Mouse (Mus musculus): ENCODE results near the gene Ano2. TPM values are rescaled to one million over a fixed set of nuclear protein-coding genes. Genes with fewer than 3 reads are reported as not detected.

Ano2 gene
- total and polyA plus RNA-seq, 3 experiments, result not detected

- in situ Hi-C loops (cut with MboI; ENCODE audit: low pct_ligation_motif_present, low pct_unique_long_range_greater_than_20kb, low sequenced_read_pairs), result no loop called here
- DNase-seq (ENCODE audit: extremely low read depth), result no peak
Measured at GRCm38 (mm10) chr6:125979601-125980000, 289.4 kb downstream of the Ano2 start.

DNA sequence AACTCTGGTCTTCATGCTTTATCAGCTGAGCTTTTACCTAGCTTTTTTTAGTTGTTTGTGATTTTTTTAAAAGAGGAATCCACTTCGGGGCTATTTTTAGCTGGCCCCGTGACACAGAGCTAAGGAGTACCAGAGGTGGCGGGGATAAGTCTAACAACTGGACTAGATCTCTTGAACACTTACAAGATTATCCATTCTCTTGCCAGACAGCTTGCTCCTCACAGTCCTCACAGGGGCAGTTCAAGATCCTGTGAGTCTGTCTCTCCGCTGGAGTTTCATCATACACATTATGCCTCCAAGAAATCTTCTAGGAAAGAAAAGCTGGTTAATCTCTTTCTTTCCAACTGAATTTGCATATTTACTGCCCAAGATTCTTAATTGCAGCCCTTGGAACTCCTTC, 293.8 kb downstream of the Ano2 start:
- no peaks in the 10 kb centered on the region for H3K79me2 ChIP-seq (replicated peaks; ENCODE audit: control insufficient read depth, extremely low read depth, insufficient read depth, poor library complexity, severe bottlenecking)
- no peak overlapping the region for H3K4me2 ChIP-seq (ENCODE audit: insufficient read depth, low read depth, poor library complexity, severe bottlenecking)
- H3K4me1 ChIP-seq (ENCODE audit: control insufficient read depth in 1 of 2, insufficient read depth in 2 of 2), result no peaks in the 10 kb centered on the region
- peaks cover 77% of the 10 kb centered on the region for H3K27me3 ChIP-seq (replicated peaks)
- dilution Hi-C loops (cut with MboI; ENCODE audit: extremely low pct_ligation_motif_present, extremely low pct_unique_long_range_greater_than_20kb, low sequenced_read_pairs), result no loop called here
- no peaks in the 10 kb centered on the region for H3K9me3 ChIP-seq (replicated peaks; ENCODE audit: low read length)
- no peak overlapping the region for H3K9ac ChIP-seq (ENCODE audit: insufficient read depth, low read depth)
- no peak for TF ChIP-seq E2F4 (IDR thresholded peaks at IDR 0.05; ENCODE audit: insufficient replicate concordance, low read depth, low read length)
- H3K4me3 ChIP-seq (replicated peaks in 1 of 3; ENCODE audit: low read depth in 2 of 3, low read length in 2 of 3, poor library complexity in 1 of 3), result no peak overlapping the region
- DNase-seq (ENCODE audit: extremely low read depth), result no peak
- H3K36me3 ChIP-seq (replicated peaks in 1 of 2; ENCODE audit: control insufficient read depth in 1 of 2, insufficient read depth in 1 of 2, low read length in 1 of 2), result no peaks in the 10 kb centered on the region
- H3K27ac ChIP-seq (ENCODE audit: insufficient read depth, low read depth), result no peak overlapping the region
- in situ Hi-C loops (cut with MboI; ENCODE audit: low pct_ligation_motif_present, low pct_unique_long_range_greater_than_20kb, low sequenced_read_pairs), result no loop called here

More at GRCm38 (mm10) chr6:125979601-125980000, 289.4 kb downstream of the Ano2 start:
- Histone ChIP-seq H3K4me1 (ENCODE audit: control insufficient read depth in 1 of 2, insufficient read depth in 2 of 2) (no peaks in the 10 kb centered on the region), H3K9ac (ENCODE audit: insufficient read depth, low read depth) (no peak overlapping the region), H3K4me3 (replicated peaks in 1 of 3; ENCODE audit: low read depth in 2 of 3, low read length in 2 of 3, poor library complexity in 1 of 3) (no peak overlapping the region), H3K27me3 (replicated peaks) (peaks cover 80% of the 10 kb centered on the region), H3K4me2 (ENCODE audit: insufficient read depth, low read depth, poor library complexity, severe bottlenecking) (no peak overlapping the region), H3K79me2 (replicated peaks; ENCODE audit: control insufficient read depth, extremely low read depth, insufficient read depth, poor library complexity, severe bottlenecking) (no peaks in the 10 kb centered on the region), H3K36me3 (replicated peaks in 1 of 2; ENCODE audit: control insufficient read depth in 1 of 2, insufficient read depth in 1 of 2, low read length in 1 of 2) (no peaks in the 10 kb centered on the region), H3K27ac (ENCODE audit: insufficient read depth, low read depth) (no peak overlapping the region), H3K9me3 (replicated peaks; ENCODE audit: low read length) (no peaks in the 10 kb centered on the region)
- dilution Hi-C loops (cut with MboI; ENCODE audit: extremely low pct_ligation_motif_present, extremely low pct_unique_long_range_greater_than_20kb, low sequenced_read_pairs), result no loop called here
- TF ChIP-seq CHD1 (IDR thresholded peaks at IDR 0.05; ENCODE audit: low read depth, low read length) (no peak), E2F4 (IDR thresholded peaks at IDR 0.05; ENCODE audit: insufficient replicate concordance, low read depth, low read length) (no peak), EP300 (IDR thresholded peaks at IDR 0.05; ENCODE audit: low read length) (no peak), NELFE (IDR thresholded peaks at IDR 0.05; ENCODE audit: low read depth, low read length) (no peak)

GRCm38 (mm10) chr6:125992731-125993130, 302.5 kb downstream of the Ano2 start:
- Histone ChIP-seq H3K4me2 (ENCODE audit: insufficient read depth, low read depth, poor library complexity, severe bottlenecking) (no peak overlapping the region), H3K9ac (ENCODE audit: insufficient read depth, low read depth) (no peak overlapping the region), H3K27ac (ENCODE audit: insufficient read depth, low read depth) (no peak overlapping the region), H3K79me2 (replicated peaks; ENCODE audit: control insufficient read depth, extremely low read depth, insufficient read depth, poor library complexity, severe bottlenecking) (no peaks in the 10 kb centered on the region), H3K36me3 (replicated peaks in 1 of 2; ENCODE audit: control insufficient read depth in 1 of 2, insufficient read depth in 1 of 2, low read length in 1 of 2) (no peaks in the 10 kb centered on the region), H3K9me3 (replicated peaks; ENCODE audit: low read length) (no peaks in the 10 kb centered on the region), H3K27me3 (replicated peaks) (peaks cover 79% of the 10 kb centered on the region), H3K4me1 (ENCODE audit: control insufficient read depth in 1 of 2, insufficient read depth in 2 of 2) (no peaks in the 10 kb centered on the region), H3K4me3 (replicated peaks in 1 of 3; ENCODE audit: low read depth in 2 of 3, low read length in 2 of 3, poor library complexity in 1 of 3) (no peak overlapping the region)
- in situ Hi-C loops (cut with MboI; ENCODE audit: low pct_ligation_motif_present, low pct_unique_long_range_greater_than_20kb, low sequenced_read_pairs) (no loop called here), dilution Hi-C loops (cut with MboI; ENCODE audit: extremely low pct_ligation_motif_present, extremely low pct_unique_long_range_greater_than_20kb, low sequenced_read_pairs) (no loop called here)
- no peak for DNase-seq (ENCODE audit: extremely low read depth)
- TF ChIP-seq ZC3H11A (IDR thresholded peaks at IDR 0.05; ENCODE audit: low read depth, low read length), result no peak
- no peak for TF ChIP-seq POLR2AphosphoS2 (IDR thresholded peaks at IDR 0.05; ENCODE audit: low read depth, low read length)
- no peak for TF ChIP-seq PAX5 (IDR thresholded peaks at IDR 0.05; ENCODE audit: low read length)
- no peak for TF ChIP-seq POLR2A (IDR thresholded peaks at IDR 0.05; ENCODE audit: low read depth, low read length)
- no peak for TF ChIP-seq TCF12 (IDR thresholded peaks at IDR 0.05; ENCODE audit: low read depth, low read length)
- TF ChIP-seq ZNF384 (IDR thresholded peaks at IDR 0.05; ENCODE audit: low read depth, low read length), result no peak
- TF ChIP-seq NRF1 (IDR thresholded peaks at IDR 0.05; ENCODE audit: low read depth, low read length), result no peak
- TF ChIP-seq E2F4 (IDR thresholded peaks at IDR 0.05; ENCODE audit: insufficient replicate concordance, low read depth, low read length), result no peak
- TF ChIP-seq TBP (conservative IDR thresholded peaks at IDR 0.05; ENCODE audit: low read depth, low read length), result no peak
- no peak for TF ChIP-seq USF1 (IDR thresholded peaks at IDR 0.05; ENCODE audit: low read depth, low read length)
- TF ChIP-seq SIN3A (IDR thresholded peaks at IDR 0.05; ENCODE audit: low read length), result no peak
- TF ChIP-seq RCOR1 (conservative IDR thresholded peaks at IDR 0.05; ENCODE audit: low read depth, low read length), result no peak
